Mouse (Mus musculus) adrenal gland, postnatal 25 days (tissue): ENCODE measurements around the gene Pds5a. TPM values are rescaled to one million over a fixed set of nuclear protein-coding genes. Genes with fewer than 3 reads are reported as not detected.
"Not testable (repeated sequence)": the region's sequence is repeated elsewhere in the genome, so short reads cannot be mapped to it uniquely, and the experiment has no call there.

Source experiments
- DNase-seq: peaks from one replicate; pipeline ENCODE4 v3.0.0; 2021; ENCODE audit warnings: mixed read lengths
- long read RNA-seq: library from polyadenylated mRNA; stranded (forward); transcript quantifications from one replicate; pipeline ENCODE4 v2.0.0, GENCODE M21; 2021
- total RNA-seq: library from RNA; stranded (reverse); gene quantifications from 2 replicates; pipeline ENCODE4 v1.2.3, GENCODE M21; 2021

The Pds5a gene
- total RNA-seq = 111 and 121 TPM in 2 replicates
- long read RNA-seq, full-length matches to known transcripts = 1 of 10 reads
- long read RNA-seq, partial matches to known transcripts = 5 of 10 reads
- long read RNA-seq, other reads (novel, unspliced or antisense) = 4 of 10 reads

- peak; percentile 88 for DNase-seq
Measured at GRCm38 (mm10) chr5:65697836-65698758, at the start of gene Pds5a. Gene Pds5a (minus strand): TSS chr5:65698273.

GRCm38 (mm10) chr5:65746908-65747307, 48.8 kb upstream of the Pds5a start:
- DNase-seq = no peak

GRCm38 (mm10) chr5:65739366-65739765, 41.3 kb upstream of the Pds5a start:
- DNase-seq = no peak

- DNase-seq = no peak
Measured at GRCm38 (mm10) chr5:65735601-65736000, 37.5 kb upstream of the Pds5a start.

- DNase-seq = peak; percentile 55
Measured at GRCm38 (mm10) chr5:65731173-65732007, 33.3 kb upstream of the Pds5a start.

- peak; percentile 44 for DNase-seq
Measured at GRCm38 (mm10) chr5:65724311-65725054, 26.4 kb upstream of the Pds5a start.

- no peak for DNase-seq
Measured at GRCm38 (mm10) chr5:65718368-65718767, 20.3 kb upstream of the Pds5a start.

GRCm38 (mm10) chr5:65717903-65718211, 19.8 kb upstream of the Pds5a start:
- DNase-seq = not testable (repeated sequence)

GRCm38 (mm10) chr5:65717063-65717902, 19.2 kb upstream of the Pds5a start:
- DNase-seq = no peak

- DNase-seq = no peak
Measured at GRCm38 (mm10) chr5:65715084-65715483, 17.0 kb upstream of the Pds5a start.

GRCm38 (mm10) chr5:65711463-65711862, 13.4 kb upstream of the Pds5a start:
- no peak for DNase-seq

GRCm38 (mm10) chr5:65710267-65710666, 12.2 kb upstream of the Pds5a start:
- DNase-seq = no peak

- no peak for DNase-seq
Measured at GRCm38 (mm10) chr5:65706979-65707378, 8.9 kb upstream of the Pds5a start.

GRCm38 (mm10) chr5:65706171-65706570, 8.1 kb upstream of the Pds5a start:
- no peak for DNase-seq

GRCm38 (mm10) chr5:65704765-65705678, 6.9 kb upstream of the Pds5a start:
- DNase-seq = no peak

- no peak for DNase-seq
Measured at GRCm38 (mm10) chr5:65703261-65703660, 5.2 kb upstream of the Pds5a start.

- DNase-seq = no peak
Measured at GRCm38 (mm10) chr5:65700102-65700501, 2.0 kb upstream of the Pds5a start.

GRCm38 (mm10) chr5:65699146-65699545, 1.1 kb upstream of the Pds5a start:
- DNase-seq = no peak

- DNase-seq = no peak
Measured at GRCm38 (mm10) chr5:65698759-65699136, 675 bp upstream of the Pds5a start.

- DNase-seq = no peak
Measured at GRCm38 (mm10) chr5:65697486-65697835, 612 bp downstream of the Pds5a start.
